Mouse (Mus musculus) stomach, postnatal 0 days (tissue): ENCODE results near the gene Islr2.

Experiments
- CTCF ChIP-seq: IDR thresholded peaks from 2 replicates; pipeline ENCODE4 v1.5.1; 2016; ENCODE audit warnings: antibody characterized with exemption, low read depth, mild to moderate bottlenecking, moderate library complexity
- EP300 ChIP-seq: optimal IDR thresholded peaks from 2 replicates; pipeline ENCODE3; 2016; ENCODE audit warnings: antibody characterized with exemption

DNA sequence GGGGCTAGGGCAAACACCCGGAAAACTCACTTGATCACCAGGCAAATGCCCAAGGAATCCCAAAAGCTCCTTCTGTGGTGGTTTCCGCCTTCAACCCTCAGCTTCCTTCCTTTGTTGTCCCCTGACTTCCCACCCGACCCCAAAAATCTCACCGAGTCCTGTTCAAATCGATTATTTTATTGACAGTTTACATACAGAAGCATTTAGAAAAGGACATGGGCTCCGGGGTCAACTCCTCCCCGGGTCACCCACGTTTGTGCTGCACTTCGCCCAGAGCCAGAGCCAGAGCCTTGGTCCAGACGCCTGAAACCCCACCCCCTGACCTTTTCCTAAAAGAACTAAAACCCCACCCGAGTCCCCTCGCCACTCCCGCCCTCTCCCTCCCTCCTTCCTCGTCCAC, 8.0 kb downstream of the Islr2 start:
- no peak for TF ChIP-seq EP300
- TF ChIP-seq CTCF: no peak
